Mouse (Mus musculus) cerebellum, adult 18-20 months (tissue): ENCODE data around the gene Natd1.

Source experiments
- DNase-seq, 2 experiments: peaks; one replicate each; pipeline ENCODE4 v3.0.0; 2021

The Natd1 gene

DNA sequence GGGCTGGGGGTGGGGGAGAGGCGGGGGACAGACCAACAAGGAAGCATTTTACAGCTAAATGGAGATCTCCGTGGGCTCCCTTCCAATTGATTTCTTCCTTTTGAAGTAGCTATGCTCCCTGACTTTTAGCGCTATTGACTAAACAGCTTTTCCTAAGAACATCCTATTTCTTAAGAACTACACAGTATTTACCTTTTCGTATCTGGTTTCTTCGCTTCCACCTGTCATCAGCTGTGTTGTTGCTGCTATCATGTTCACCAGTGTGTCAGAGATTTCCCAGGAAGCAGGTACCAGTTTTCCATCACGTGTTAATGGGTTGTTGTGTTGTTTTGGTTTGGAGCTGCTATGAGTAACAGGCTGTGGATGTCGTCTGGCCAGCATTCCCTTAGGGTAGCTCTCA, at the start of gene Natd1:
Natd1 (minus strand) TSS at position 260 of the 400 bp plus-strand sequence.
- DNase-seq, result peak in 1 of 2 experiments; percentile 26

DNA sequence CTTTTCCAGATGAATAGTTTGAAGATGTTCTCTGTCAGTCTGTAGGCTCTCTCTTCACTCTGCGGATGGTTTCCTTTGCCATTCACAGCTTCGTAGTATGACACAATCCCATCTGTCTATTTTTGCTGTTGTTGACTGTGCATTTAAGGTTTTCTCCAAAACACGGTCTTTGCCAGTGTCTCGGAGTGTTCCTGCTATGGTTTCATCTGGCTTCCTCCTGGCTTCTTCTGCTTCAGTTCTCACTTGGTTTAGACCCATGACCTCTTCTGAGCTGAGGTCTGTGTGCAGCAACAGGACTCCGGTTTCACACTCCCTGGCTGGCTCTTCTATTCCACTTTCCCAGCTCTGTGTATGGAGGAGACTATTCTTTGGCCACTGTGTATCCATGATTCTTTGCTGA, 48.2 kb upstream of the Natd1 start:
- no peak for DNase-seq

DNA sequence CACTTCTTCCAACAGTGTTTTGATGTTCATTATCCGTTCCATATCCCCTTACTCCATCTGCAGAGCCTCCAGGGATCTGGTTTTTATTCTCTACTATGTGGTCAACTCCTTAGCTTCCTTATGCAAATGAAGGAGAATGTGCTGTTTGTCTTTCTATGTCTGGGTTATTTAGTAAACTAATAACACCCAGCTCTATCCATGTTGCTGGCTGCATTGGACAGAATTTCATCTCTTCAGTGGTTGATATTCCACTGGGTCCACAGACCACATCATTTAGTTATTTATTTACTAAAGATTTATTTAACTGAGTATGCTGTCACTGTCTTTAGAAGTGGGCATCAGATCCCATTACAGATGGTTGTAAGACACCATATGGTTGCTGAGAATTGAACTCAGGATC, 46.6 kb upstream of the Natd1 start:
- no peak for DNase-seq

DNA sequence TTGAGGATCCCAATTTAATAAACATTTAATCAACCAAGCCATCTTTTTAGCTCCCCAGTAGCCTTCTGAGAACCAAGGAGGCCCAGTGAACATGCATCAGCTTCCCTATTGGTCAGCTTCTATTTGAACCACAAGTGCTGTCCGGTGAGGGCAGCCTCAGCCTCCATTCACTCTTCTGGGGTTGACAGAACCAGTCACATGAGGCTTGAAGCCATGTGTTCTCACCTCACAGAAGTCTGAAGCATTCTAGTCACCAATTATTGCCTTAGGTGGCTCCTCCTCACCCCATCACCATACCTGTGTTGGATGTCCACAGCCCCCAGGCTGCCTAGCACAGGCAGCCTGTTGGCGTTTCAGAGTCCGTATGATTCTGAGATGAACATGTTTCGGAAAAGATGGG, 44.4 kb upstream of the Natd1 start:
- DNase-seq, result no peak

DNA sequence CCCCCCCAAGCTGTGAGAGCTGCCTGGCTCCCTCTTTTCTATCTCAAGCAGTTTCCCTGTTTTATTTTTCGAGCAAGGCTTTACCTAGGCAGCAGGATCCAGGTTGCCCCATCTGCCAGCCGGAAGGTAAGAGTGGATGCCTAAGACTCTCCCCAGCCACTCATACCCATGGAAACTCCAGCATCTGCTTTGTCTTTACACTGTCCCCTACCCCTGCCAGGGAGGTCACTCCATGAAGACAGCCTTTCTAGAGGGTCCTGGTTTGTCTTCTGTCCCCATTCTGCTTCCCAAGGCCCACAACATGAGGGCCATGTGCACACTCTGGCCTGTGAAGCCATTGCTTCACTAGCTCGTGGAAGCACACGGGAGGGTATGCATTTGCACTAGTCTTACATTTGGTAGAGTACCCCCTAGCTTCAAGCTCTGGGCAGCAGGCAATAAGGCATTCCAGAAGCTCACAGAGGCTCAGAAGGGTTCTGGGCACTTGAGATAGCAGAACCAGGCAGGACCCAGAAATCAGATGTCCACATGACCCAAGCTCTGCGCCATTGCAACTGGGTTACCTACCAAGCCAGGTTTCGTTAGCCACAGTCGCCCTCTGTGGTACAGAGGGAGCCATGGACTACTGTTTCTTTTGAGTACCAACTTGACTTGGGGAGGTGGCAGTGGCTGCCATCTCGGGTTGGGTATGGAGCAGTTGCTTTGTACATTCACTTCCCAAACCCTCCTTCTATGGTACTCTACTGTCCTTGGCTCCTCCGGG, 41.3 kb upstream of the Natd1 start:
- DNase-seq, result no peak

DNA sequence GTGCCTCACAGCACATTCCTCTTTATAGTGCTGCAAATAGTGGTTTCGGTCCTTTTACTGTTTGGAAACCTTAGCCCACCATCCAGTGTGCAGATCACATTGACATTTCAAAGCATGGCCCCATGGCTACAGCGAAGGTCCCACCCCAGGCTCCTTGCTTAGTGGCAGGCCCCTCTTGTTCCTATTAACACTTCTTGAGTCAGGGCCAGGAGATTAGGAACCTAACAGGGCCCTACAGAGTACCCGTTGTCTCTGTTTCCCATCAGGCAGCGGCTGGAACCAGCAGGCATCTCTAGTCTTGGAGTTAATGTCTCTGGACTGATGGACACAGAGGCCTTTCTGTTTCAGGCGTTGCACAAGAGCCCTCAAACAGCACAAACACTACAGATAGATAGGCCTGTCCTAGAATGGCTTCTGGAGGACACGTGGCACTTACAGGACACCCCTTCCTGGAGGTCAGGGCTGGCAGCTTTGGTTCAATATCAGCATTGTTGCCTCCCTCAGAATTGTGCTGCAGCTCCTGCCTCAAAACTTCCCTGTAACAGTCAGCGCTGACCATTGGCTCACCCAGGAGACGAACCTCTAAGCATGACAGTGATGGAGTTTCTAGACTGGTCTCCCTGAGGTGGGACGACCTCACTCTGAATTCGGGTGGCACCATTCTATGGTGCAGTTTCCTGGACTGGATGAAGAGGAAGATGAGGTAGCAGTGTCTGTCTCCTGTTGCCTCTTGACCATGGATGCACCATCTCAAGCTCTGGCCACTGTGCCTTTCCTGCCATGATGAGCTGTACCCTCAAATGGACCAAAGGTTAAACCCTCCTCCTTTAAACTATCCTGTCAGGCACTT, 39.9 kb upstream of the Natd1 start:
- DNase-seq, result no peak

DNA sequence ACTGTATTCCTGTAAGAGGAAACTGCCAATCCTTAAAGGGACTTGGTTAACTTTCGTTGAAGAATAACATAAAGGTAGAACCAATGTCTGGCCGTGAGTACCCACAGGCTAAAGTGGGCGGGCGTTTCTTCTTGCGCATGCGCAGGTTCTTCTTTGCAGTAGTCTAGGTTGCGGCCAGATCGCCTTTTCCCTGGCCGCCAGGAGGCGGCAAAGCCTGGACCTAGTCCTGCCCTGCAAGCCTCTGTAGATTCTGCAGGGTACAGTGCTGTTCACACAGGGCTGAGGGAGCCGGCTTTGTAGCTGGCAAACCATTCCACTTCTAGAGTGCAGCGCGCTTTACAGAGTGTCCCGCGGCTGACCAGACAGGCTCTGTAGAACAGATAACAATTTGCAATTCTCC, 39.3 kb upstream of the Natd1 start:
- peak; percentile 94 to 95 for DNase-seq

DNA sequence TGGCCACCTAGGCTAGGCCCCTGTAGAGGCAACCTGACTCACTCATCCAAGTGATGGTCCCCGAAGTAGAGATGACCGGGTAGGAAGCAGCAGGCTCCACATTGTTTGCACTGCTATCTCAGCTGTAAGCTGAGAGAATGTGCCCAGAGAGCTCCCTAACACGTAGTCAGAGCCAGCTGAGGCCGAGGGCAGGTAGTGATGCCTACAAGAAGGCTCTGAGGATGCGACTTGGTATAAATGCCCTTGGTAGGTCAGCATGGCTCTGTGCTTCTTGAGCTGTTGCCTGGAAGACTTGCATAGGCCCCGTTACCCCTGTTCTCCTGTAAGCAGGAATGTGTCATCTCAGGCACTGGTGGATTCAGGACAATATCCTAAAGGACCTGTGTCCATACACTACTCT, 38.4 kb upstream of the Natd1 start:
- DNase-seq, result no peak

DNA sequence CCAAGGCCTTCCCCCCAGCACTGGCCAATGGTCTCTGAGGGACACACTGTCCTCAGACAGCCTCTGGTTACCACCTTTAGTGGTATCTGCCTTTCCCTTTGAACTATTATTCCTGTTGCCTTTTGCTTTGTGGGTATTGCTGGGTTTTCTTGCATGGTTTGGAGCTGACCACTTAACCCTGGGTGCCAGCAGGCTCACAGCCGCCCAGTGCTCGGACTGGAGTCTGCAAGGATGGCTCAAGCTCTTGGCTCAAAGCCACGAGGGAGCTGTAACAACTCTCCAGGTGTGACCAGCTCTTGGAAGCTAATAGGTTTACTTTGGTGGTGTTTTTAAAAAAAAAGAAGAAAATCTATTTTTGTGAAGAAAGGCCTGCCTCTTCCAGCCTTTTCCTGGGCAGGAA, 37.8 kb upstream of the Natd1 start:
- DNase-seq, result no peak

DNA sequence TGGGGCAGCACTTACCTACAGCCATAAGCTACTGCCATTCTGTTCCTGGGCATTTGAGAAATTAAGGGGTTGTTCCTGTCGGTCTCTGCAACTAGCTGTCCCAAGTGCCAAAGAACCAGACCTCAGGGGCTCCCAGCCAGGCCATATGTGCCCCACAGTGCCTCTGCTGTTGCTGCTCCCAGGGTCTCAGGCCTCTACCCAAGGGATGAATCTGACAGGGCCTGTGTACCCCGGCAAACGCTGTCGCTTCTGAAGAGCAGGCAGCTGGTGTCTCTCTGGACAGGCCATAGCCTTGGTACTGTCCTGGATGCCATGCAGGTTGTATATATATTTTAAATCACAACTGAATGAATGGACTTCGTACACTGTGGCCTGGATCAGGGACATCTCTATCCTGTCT, 37.3 kb upstream of the Natd1 start:
- no peak for DNase-seq

DNA sequence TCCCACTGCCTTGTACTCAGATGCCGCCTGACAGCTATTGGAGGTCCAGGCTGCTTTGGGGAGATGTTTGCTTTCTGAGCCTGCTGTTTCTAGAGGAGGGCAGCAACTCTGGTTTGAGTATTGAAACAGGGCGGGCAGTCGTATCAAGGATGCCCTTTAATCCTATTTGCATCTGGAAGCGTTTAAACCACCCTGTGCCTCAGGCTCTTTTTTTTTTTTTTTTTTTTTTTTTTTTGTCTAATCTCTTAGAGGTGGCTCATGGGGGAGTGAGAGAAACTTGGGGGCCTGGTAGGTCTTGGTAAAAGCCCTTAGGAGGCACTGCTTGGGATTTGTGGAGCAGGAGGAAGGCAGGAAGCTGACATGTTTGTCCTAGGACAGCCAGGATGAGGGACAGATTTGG, 30.5 kb upstream of the Natd1 start:
- DNase-seq, result no peak

DNA sequence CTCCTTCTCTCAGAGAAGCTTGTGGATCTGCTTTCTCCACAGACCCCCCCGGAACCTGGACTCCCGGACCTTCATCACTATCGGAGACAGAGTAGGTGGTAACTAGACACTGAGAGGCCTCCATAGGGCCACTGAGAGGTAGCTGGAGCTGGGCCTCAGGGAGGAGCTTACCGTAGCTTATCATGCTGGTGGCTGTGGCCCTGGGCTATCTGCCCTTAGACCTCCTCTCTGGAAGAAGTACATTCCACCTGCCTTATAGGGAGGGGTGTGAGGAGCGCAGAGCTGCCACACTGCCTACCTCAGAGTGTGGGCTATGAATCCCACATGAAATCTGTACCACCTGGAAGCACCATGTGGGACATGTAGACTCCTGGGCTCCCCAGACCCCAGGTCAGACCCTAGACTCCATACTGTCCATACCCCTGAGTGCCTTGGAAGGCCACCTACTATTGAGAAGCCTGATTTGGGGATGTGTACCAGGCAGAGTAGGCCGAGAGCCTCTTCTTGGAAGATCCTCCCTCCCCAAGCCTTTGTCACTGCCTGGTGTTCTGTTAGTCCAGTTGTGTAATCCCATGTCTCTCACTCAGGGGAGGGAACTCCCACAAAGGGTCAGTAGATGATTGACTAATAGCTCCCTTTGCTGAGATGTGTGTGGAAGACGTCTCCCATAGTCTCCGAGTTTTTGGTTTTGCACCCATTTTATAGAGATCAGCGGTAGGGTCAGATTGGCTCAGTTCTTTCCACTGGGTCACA, 27.9 kb upstream of the Natd1 start:
- DNase-seq, result no peak

DNA sequence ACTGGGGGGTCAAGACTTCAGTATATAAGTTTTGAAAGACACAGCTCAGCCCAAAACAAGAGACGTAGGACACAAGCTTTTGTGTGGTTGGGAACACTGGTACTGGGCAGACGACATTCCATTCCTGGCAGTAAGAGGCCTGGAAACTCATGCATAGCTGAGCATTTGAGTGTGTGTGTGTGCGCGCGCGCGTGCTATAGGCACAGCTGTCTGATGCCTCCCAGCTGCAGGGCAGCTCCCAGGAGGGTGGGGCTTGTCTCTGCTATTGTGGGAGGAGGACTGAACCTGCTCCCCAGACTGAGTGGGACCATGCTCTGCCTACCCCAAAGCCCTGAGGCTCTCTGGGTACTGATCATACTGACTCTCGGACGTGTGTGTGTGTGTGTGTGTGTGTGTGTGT, 26.8 kb upstream of the Natd1 start:
- DNase-seq, result no peak

DNA sequence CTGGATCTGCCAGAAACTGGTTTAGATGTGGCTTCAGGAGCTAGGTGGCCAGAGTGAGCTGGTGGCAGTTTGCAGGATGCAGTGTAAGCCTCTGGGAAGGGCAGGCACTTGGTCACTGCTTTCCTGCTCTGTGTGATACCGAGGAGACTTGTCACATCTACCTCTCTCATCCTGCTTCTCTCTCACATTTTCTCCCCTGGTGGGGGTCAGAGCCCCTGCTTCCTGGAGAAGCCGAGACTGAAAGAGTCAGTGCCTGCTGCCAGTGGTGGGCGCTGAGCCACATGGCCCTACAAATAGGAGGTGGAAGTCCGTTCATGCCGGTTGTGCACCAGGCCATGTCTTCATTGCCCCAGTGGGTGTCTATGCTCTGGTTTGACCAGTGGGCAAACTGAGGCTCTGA, 26.0 kb upstream of the Natd1 start:
- DNase-seq, result no peak

DNA sequence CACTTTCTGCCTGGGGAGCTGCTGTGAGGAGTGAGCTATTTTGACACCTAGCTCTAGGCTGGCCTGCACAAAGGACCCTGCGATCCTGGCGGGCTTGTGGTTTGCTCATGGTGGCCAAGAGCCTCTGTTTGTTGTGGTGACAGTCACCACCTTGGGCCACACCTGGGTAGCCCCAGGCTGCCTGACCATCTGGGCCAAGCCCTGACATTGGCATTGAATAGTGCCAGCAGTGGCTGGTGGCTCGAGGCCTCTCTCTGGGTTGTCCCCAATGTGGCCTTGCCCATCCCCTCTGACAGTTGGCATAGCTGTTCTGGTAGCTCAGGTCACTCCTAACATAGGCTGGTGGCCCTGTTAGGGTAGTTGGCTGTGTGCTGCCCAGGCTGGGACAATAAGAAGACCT, 24.9 kb upstream of the Natd1 start:
- DNase-seq, result no peak

DNA sequence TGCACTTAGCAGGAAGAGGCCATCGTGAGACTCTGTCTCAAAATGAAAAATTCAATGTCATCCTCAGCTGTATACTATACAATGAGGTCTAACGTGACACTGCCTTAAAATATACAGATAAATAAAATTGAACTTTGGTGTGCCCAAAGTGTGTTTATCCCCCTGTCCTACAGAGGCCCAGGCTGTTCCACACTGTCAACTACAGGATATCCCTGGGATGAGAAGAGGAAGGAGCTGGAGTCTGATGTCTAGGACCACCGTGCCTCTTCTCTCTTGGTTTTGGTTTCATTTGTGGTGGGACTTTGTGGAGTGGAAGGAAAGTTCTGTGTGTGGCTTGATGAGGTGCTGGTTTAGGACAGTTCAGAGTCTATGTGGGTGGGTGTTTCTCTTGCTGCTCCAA, 23.1 kb upstream of the Natd1 start:
- no peak for DNase-seq

DNA sequence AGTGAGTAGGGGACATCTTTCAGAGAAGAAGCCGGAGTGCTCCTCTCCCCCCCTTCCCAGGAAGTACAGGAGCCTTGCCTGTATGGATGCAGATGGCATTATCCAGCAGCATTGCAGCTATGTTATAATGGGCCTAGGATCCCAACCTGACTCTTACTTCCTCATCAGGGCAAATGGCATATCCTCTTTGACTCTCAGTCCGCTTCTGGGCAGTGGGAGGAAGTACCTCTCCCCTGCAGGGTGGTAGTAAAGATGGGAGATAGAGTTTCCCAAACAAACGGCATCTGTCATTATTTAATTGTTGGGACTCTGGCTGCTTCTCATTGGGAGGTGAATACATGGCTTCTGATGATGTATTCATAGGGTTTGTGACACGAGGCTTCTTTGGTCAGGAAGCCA, 21.4 kb upstream of the Natd1 start:
- no peak for DNase-seq

DNA sequence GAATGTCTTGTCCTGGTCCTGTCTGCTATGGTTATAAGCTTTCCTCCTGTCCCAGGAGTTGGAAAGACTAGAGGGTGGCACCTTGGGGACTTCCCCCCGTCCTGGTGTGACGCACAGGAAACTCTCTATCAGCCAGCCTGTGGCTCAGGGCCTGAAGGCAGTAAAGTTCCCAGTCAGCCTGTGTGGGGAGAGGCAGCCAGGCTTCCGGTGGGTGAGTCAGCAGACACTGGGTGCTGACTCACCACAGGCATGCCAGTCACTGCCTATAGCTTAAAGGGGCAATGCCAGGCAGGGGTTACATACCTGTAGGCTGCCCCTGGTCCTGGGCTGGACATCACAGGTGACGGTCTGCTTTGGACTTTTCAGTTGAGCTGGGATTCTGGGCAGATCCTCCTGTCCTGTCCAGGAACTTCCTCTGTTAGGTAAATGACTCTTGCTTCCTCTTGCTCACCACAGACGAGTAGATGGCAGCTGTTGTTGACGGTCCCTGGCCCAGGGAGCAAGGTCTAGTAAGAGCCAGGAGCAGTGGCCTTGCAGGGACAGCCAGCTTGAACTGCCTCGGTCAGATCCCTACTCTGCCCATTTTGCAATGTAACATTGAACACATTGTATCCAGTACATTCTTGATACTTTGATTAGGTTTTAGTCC, 20.9 kb upstream of the Natd1 start:
- DNase-seq, result no peak

DNA sequence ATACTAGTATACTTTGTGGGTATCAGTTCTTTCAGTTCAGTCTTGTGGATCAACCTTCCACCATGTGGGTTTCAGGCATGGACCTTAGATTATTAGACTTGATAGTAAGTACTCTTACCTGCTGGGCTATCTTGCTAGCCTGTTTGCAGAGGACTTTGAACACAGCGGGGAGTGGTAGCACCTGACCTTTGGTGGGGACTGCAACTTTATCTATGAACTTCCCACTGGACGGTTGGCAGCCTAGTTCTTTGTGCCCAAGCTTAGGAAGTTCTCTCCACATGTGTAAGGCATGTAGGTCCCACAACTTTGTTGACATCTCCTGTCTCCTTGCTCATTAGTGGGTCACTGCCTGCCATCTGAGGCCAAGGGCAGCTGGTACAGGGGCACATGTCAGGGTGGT, 20.2 kb upstream of the Natd1 start:
- DNase-seq, result no peak

DNA sequence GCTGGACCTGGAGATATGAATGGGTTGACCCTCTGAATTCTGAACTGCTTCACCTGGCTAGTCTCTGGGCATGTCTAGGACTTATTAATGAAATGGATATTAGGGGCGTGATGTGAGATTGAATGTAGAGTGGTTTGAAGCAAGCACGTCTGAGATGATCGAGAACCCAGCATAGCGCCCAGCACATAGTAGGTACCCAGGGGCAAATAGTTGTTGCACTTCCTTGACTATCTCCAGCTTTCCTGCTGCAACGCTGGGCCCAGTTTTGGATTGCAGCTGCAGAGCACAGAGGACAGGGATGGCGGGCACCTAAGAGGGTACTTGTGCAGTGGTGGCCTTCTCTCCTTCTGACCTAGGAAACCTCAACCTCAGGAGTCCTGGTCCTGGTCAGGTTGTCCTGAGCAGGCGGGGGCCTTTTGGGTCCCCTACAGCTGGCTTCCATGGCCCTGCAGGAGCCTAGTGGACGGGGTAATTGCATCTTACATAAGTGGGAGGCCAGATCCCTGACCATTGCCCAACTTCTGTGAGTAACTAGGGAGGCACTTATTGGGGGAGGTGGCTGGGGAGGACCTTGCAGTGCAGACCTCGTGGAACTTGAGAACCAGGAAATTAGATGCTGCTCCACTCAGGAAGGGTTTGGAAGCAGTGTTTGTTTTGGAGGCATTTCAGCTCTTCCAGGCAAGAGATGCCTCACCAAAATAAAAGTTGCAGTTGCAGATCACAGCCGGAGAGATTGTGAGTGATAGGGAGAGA, 18.8 kb upstream of the Natd1 start:
- DNase-seq, result no peak

DNA sequence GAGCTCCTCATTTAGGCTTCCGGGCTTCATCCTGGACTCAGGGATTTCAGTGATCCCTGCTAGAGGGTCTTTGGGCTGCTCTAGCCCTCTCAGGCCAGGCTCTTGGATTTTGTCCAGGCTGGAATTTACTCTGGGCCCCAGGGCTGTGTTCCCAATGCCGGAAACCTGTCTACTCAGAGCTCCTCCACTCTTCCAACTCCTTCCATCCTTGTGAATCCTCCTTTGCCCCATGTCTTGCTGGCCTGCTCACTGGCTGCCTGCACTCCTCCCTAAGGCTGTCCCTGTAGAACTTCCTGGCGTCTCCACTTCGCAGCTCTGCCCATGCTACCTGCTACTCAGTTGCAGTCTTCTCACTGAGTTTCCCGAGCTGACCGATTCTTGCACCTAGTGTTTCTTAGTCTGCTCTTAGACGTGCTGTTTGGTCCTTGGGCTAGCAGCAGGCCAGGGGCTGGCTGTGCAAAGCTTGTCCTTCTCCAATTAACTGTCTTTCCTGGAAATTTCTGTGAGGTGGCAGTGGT, 18.0 kb upstream of the Natd1 start:
- peak in 1 of 2 experiments; percentile 27 for DNase-seq

DNA sequence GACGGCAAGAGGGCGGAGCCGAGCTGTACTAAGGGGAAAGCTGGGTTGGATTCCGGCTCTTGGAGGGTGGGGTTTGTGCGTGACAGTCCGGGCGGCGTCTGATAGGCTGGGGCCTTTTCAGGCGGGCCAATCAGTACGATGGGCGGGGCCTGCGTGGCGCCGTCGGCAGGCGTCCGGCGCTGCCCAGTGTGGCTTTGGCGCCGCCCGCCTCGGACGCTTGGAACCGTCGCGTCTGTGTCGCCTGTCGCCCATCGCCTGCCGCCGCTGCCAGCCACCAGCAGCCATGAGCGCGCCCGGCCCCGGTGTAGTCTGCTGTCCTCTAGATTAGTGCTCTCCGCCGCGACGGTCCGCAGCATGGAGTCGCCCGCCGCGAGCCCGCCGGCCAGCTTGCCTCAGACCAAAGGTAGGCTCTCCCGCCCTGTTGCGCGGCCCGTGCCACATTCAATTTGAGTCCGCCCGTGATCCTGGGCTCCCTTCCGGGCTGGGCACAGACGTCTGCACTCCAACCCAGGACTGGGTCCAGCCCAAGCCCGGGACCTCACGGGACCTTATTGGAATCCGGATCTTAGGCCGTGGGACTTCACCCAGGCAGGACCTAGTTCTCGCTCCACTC, 17.4 kb upstream of the Natd1 start, which contains the start of gene Map2k3:
Map2k3 (plus strand) TSS at position 165 of the 613 bp plus-strand sequence.
- peak; percentile 96 to 99 for DNase-seq
